Mouse (Mus musculus): ENCODE data around the gene Zmiz1. TPM values are rescaled to one million over a fixed set of nuclear protein-coding genes. Genes with fewer than 3 reads are reported as not detected.

The Zmiz1 gene
- total and polyA plus RNA-seq, 2 experiments from 2014 or later = 50.6 to 135 TPM

DNA sequence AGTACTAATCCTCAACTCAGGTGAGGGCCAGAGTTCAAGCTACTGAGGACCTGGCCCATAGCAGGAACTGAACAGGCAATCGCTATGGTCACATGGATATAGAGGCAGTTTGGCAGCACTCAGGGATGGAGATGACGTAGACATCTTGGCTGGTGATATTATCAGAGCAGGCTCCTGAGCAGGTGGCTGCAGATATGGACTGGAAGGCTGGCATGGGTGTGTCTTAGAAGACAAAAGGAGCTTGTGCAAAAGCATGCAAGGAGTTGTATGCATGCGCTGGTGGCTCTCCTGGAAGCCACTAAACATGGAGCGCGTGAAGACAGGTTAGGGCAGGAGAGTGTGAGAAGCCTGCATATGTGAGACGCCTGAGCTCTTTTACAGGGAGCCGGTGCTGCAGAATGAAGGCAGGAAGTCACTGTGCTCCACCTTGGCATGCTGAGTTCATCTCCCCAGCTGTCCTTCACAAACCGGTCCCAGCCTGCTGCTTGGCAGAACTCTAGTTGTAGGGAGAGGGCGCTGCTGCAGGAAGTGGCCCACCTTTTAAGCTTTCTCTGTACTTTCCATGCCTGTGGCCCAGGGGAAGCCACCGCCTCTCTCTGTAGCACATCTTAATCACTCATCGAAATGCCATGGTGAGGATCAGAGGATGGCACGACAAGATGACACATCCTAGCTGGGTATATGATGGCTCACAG lies 4.8 kb upstream of the Zmiz1 start:
- Histone ChIP-seq H3K27ac (no peak overlapping the region), H3K9ac (replicated peaks; ENCODE audit: low read length) (no peak overlapping the region), H3K27me3 (ENCODE audit: insufficient read depth, low read length) (no peaks in the 10 kb centered on the region), H3K4me3 (ENCODE audit: low read length) (no peak overlapping the region), H3K9me3 (ENCODE audit: low read length) (no peaks in the 10 kb centered on the region), H3K4me2 (ENCODE audit: low read depth, low read length) (no peak overlapping the region), H3K4me1 (ENCODE audit: insufficient read depth, low read length) (0 out of 2 replicates have a peak, but pooled peaks cover 7% of the 10 kb centered on the region), H3K36me3 (ENCODE audit: insufficient read depth, low read length) (no peaks in the 10 kb centered on the region)
- DNase-seq (ENCODE audit: low spot score) (no peak), ATAC-seq (no peak)
- no peak for TF ChIP-seq CTCF (IDR thresholded peaks at IDR 0.05; ENCODE audit: low read depth)
- WGBS = 75% methylated on average over 12 of the region's 12 CpGs

DNA sequence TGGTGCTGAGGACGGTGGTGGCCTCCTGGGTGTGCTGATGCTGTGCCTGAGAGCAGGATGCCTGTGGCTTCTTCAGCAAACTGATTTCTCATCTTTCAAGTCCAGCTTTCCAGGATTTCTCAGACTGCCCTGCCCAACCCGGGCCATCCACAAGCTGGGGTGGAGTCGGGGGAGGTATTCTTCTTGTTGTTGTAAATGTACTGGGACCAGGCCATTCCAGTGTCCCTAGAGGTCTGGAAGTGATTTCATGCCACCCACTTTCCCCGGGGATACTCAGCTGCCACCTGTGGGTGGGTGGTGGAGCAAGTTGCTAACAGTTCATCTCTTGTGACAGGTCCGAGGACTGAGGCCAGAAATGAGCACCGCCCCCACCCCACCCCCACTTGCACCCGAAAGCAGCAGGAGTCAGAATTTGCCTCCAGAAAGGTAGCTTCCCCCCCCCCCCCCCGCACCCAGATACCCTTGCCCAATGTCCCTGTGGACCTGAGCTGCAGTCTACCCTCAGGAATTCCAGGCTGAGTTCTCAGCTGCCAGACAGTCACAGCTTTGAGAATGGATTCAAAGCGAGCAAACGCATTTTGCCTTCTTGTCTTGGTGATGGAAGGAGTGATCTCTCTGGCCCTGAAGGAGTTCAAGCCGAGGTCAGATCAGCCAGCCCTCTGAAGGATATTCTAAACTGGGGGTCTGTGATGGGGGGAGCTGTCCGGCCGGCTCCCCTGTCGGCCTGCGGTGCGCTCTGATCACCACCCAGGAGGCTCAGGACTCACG lies 2.1 kb upstream of the Zmiz1 start:
- Histone ChIP-seq H3K4me2 (ENCODE audit: low read depth, low read length) (peak overlapping the region; percentile 89), H3K9me3 (ENCODE audit: low read length) (no peaks in the 10 kb centered on the region), H3K27ac (peak overlapping the region; percentile 98), H3K4me1 (ENCODE audit: insufficient read depth, low read length) (peaks cover 12% of the 10 kb centered on the region; the same call in 1 of the 2 replicates), H3K4me3 (ENCODE audit: low read length) (peak overlapping the region; percentile 85), H3K9ac (replicated peaks; ENCODE audit: low read length) (peak overlapping the region; percentile 96), H3K27me3 (ENCODE audit: insufficient read depth, low read length) (no peaks in the 10 kb centered on the region), H3K36me3 (ENCODE audit: insufficient read depth, low read length) (no peaks in the 10 kb centered on the region)
- peak; percentile 31; the same call in 1 of the 2 replicates for TF ChIP-seq CTCF (IDR thresholded peaks at IDR 0.05; ENCODE audit: low read depth)
- 2% methylated on average over 17 of the region's 17 CpGs for WGBS
- ATAC-seq = no peak
- no peak for DNase-seq (ENCODE audit: low spot score)

DNA sequence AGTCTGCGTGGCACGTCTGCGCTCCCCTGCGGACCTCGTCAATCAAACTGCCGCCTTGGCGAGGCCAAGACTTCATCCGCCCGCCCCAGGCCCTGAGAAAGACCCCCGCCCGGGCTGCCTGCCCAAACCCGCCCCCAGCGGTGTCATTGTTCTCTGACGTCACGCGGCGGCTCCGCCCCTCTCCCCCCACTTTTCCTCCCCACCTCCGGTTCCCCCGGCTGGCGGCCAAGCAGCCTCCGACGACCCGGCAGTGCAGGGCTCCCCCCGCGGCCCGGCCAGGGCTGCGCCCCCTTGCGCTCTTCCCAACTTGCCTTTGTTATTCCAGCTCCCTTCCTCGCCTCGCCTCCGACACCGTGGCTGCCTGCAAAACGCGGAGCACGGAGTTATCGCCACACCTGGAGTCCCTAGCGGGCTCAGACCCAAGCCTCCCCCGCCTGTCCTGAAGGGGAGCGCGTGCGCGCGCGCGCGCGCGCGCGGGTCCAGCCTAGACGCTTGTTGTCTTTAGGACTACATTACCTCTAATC lies 1.5 kb upstream of the Zmiz1 start:
- peak; percentile 85 for ATAC-seq
- DNase-seq (ENCODE audit: low spot score) = peak; percentile 97
- Histone ChIP-seq H3K4me1 (ENCODE audit: insufficient read depth, low read length) (peaks cover 15% of the 10 kb centered on the region), H3K4me2 (ENCODE audit: low read depth, low read length) (peak overlapping the region; percentile 89), H3K36me3 (ENCODE audit: insufficient read depth, low read length) (no peaks in the 10 kb centered on the region), H3K27ac (peak overlapping the region; percentile 98), H3K9me3 (ENCODE audit: low read length) (no peaks in the 10 kb centered on the region), H3K4me3 (ENCODE audit: low read length) (peak overlapping the region; percentile 85), H3K9ac (replicated peaks; ENCODE audit: low read length) (peak overlapping the region; percentile 96), H3K27me3 (ENCODE audit: insufficient read depth, low read length) (no peaks in the 10 kb centered on the region)
- under 1% methylated on average over 46 of the region's 52 CpGs for WGBS
- TF ChIP-seq CTCF (IDR thresholded peaks at IDR 0.05; ENCODE audit: low read depth) = peak; percentile 64

DNA sequence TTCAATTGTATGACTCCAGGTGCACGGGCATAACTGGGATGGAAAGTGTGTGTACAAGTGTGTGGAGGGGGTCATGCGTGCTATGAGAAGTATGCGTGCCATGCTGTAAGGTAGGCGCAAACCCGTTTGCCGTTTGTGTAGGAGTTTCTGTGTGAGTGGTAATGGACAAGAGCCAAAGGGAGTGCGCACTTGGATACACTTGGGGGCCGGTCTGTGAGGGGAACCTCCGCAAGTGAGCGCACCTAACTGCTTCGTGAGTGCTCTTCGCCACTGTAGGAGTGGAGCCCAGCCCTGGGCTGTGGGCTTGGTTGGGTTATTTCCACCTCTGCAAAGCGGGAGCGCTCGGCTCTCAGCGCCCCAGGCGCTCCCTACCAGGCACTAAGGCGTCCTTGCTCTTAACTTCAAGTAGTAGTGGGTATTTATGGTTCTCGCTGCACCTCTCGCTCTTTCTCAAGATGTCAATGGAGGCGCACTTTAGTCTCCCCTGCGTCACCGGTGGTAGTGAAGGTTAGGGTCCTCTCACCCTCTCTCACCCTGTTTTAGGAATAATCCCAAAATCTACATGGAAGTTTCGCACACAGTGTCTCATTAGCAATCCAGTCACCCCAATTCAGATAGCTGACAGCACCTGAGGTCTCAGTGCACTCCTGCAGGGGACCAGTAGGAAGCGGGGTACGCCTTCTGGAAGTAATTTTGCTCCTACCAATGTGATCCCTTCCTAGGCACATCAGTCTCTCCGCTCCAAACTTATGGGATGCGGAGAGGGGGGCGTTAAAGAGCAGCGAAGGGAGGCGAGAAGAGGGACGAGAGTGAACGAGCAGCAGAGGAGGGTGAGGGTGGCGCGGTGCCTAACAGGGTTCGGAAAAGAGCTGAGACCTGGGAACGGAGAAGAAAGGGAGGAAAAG lies 622 bp upstream of the Zmiz1 start:
- peak; percentile 29 for TF ChIP-seq CTCF (IDR thresholded peaks at IDR 0.05; ENCODE audit: low read depth)
- Histone ChIP-seq H3K9ac (replicated peaks; ENCODE audit: low read length) (peak overlapping the region; percentile 96), H3K27me3 (ENCODE audit: insufficient read depth, low read length) (no peaks in the 10 kb centered on the region), H3K4me1 (ENCODE audit: insufficient read depth, low read length) (peaks cover 24% of the 10 kb centered on the region), H3K4me3 (ENCODE audit: low read length) (peak overlapping the region; percentile 85), H3K36me3 (ENCODE audit: insufficient read depth, low read length) (no peaks in the 10 kb centered on the region), H3K27ac (peak overlapping the region; percentile 98), H3K9me3 (ENCODE audit: low read length) (no peaks in the 10 kb centered on the region), H3K4me2 (ENCODE audit: low read depth, low read length) (peak overlapping the region; percentile 89)
- DNase-seq (ENCODE audit: low spot score) = peak; percentile 61
- under 1% methylated on average over 37 of the region's 37 CpGs for WGBS
- no peak for ATAC-seq

GRCm38 (mm10) chr14:25459394-25459997 lies 511 bp downstream of the Zmiz1 start:
- DNase-seq (ENCODE audit: low spot score) (peak; percentile 78), ATAC-seq (peak; percentile 30)
- Histone ChIP-seq H3K36me3 (ENCODE audit: insufficient read depth, low read length) (no peaks in the 10 kb centered on the region), H3K27me3 (ENCODE audit: insufficient read depth, low read length) (no peaks in the 10 kb centered on the region), H3K27ac (peak overlapping the region; percentile 98), H3K4me2 (ENCODE audit: low read depth, low read length) (peak overlapping the region; percentile 89), H3K9me3 (ENCODE audit: low read length) (no peaks in the 10 kb centered on the region), H3K4me3 (ENCODE audit: low read length) (peak overlapping the region; percentile 85), H3K4me1 (ENCODE audit: insufficient read depth, low read length) (peaks cover 34% of the 10 kb centered on the region), H3K9ac (replicated peaks; ENCODE audit: low read length) (peak overlapping the region; percentile 96)
- WGBS = under 1% methylated on average over 69 of the region's 69 CpGs
- peak; percentile 55 for TF ChIP-seq CTCF (IDR thresholded peaks at IDR 0.05; ENCODE audit: low read depth)
